Mouse (Mus musculus) small intestine, adult 2 months (tissue): ENCODE measurements around the gene Htatip2. TPM values are rescaled to one million over a fixed set of nuclear protein-coding genes. Genes with fewer than 3 reads are reported as not detected.

Source experiments
- H3K27ac ChIP-seq: fragments of 200-500 bp; 2 replicates; pipeline ENCODE4 v1.5.1; 2012; ENCODE audit warnings: low read depth, low read length, control low read depth, inconsistent platforms; ENCODE audit not compliant: insufficient read depth
- H3K27me3 ChIP-seq: fragments of 200-500 bp; 2 replicates; pipeline ENCODE4 v1.6.1; 2012; ENCODE audit warnings: mild to moderate bottlenecking, moderate library complexity, low read length, inconsistent platforms; ENCODE audit not compliant: control insufficient read depth, insufficient read depth
- H3K36me3 ChIP-seq: fragments of 200-500 bp; 2 replicates; pipeline ENCODE4 v1.6.1; 2012; ENCODE audit warnings: mild to moderate bottlenecking, low read length, control low read depth, inconsistent platforms; ENCODE audit not compliant: control insufficient read depth, insufficient read depth
- H3K4me1 ChIP-seq: fragments of 200-500 bp; 2 replicates; pipeline ENCODE4 v1.6.1; 2012; ENCODE audit warnings: low read length, inconsistent platforms, mixed read lengths; ENCODE audit not compliant: control insufficient read depth, insufficient read depth, insufficient read length
- H3K4me3 ChIP-seq: fragments of 200-500 bp; 2 replicates; pipeline ENCODE4 v1.5.1; 2012; ENCODE audit warnings: low read depth, mild to moderate bottlenecking, control low read depth, inconsistent platforms, low read length, moderate library complexity
- CTCF ChIP-seq: fragments of 200-500 bp; IDR thresholded peaks from 2 replicates; pipeline ENCODE4 v1.5.1; 2012; ENCODE audit warnings: low read depth, mild to moderate bottlenecking, control low read depth, inconsistent platforms, low read length, moderate library complexity, mixed read lengths; ENCODE audit not compliant: insufficient replicate concordance, insufficient read length; ENCODE audit errors: extremely low read depth
- POLR2A ChIP-seq: fragments of 200-500 bp; IDR thresholded peaks from 2 replicates; pipeline ENCODE4 v1.6.1; 2012; ENCODE audit warnings: low read depth, mild to moderate bottlenecking, control low read depth, inconsistent platforms, low read length, moderate library complexity
- WGBS: fragments of 180-500 bp; shearing (Covaris S2); methylation state at CpG from one replicate; pipeline ENCODE4 v1.1.7; 2018; 5-methylcytosine and 5-hydroxymethylcytosine counted together
- polyA plus RNA-seq: library from polyadenylated mRNA; depleted of rRNA; stranded (reverse); fragments of >200 nt; gene quantifications from 2 replicates; pipeline ENCODE4 v1.2.3, GENCODE M21; 2012

Htatip2 gene
- polyA plus RNA-seq, 1 experiment, result 8.0 TPM

DNA sequence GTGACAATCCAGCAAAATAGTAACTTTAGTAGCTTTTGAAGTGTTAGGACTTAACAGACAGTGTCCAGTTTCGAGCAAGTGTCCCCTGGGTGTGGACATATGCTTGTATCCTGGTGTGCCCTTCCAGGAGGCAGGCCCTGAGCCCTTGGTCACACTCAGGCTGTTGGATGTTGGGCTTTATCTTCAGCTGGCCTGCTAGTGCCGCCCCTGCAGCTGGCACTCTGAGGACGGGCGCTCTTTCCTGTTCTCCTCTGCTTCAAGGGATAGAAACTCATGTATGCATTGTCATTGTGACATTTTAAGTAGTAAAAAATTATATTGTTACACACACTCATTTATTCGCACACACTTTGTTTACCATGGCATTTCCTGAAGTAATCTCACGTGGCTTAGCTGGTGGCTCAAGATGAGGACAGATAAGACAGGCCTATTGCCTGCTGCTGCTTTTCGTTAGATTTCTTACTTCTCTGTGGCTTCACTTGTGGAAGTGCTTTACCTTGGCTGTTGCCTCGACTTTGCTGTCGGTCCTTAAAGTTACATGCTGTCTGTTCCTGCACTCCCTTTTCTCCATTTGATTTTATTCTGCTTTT lies 48.3 kb downstream of the Htatip2 start:
- no peaks in the 10 kb centered on the region for H3K27me3 ChIP-seq
- peaks cover 21% of the 10 kb centered on the region for H3K36me3 ChIP-seq
- H3K4me3 ChIP-seq, result no peak overlapping the region
- H3K4me1 ChIP-seq, result no peaks in the 10 kb centered on the region
- TF ChIP-seq CTCF (no peak), POLR2A (no peak)
- H3K27ac ChIP-seq, result no peak overlapping the region
- WGBS, result 75% methylated on average over 9 of the region's 9 CpGs

GRCm38 (mm10) chr7:49807846-49808622 lies 49.1 kb downstream of the Htatip2 start:
- H3K27ac ChIP-seq, result no peak overlapping the region
- WGBS, result 93% methylated on average over 17 of the region's 17 CpGs
- H3K36me3 ChIP-seq, result peaks cover 21% of the 10 kb centered on the region
- no peaks in the 10 kb centered on the region for H3K4me1 ChIP-seq
- H3K4me3 ChIP-seq, result no peak overlapping the region
- TF ChIP-seq CTCF (no peak), POLR2A (no peak)
- H3K27me3 ChIP-seq, result no peaks in the 10 kb centered on the region

GRCm38 (mm10) chr7:49809100-49809499 lies 50.2 kb downstream of the Htatip2 start:
- TF ChIP-seq CTCF (no peak), POLR2A (no peak)
- no peaks in the 10 kb centered on the region for H3K4me1 ChIP-seq
- no peaks in the 10 kb centered on the region for H3K27me3 ChIP-seq
- H3K4me3 ChIP-seq, result no peak overlapping the region
- no peak overlapping the region for H3K27ac ChIP-seq
- whole genome bisulfite sequencing, result 91% methylated on average over 6 of the region's 6 CpGs
- peaks cover 21% of the 10 kb centered on the region for H3K36me3 ChIP-seq

GRCm38 (mm10) chr7:49809562-49809961 lies 50.6 kb downstream of the Htatip2 start:
- Histone ChIP-seq H3K36me3 (peaks cover 21% of the 10 kb centered on the region), H3K27me3 (no peaks in the 10 kb centered on the region), H3K27ac (no peak overlapping the region), H3K4me1 (no peaks in the 10 kb centered on the region), H3K4me3 (no peak overlapping the region)
- TF ChIP-seq POLR2A, result no peak
- TF ChIP-seq CTCF, result no peak
- WGBS, result 80% methylated on average over 3 of the region's 3 CpGs

DNA sequence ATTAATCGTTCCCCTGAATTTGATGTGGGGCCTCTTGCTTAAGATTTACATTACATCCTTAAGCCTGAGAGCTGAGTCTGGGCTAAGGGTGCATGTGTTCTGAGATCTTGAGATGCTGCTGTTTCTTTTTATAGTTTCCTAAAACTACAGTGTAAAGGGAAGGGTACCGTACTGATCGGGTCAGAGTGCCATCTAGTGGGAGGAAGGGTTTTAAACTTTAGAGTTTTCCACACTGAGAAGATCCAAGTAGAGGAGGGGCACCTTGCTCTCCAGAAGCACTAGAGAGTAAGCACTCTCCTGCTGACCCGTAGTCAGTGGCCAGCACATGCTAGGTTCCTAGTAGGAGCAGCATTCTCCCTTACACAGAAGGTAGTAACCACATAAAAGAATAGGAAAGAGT lies 52.4 kb downstream of the Htatip2 start:
- TF ChIP-seq POLR2A (no peak), CTCF (no peak)
- peaks cover 18% of the 10 kb centered on the region for H3K36me3 ChIP-seq
- H3K27ac ChIP-seq, result no peak overlapping the region
- H3K4me1 ChIP-seq, result no peaks in the 10 kb centered on the region
- no peak overlapping the region for H3K4me3 ChIP-seq
- 57% methylated on average over 4 of the region's 4 CpGs for WGBS
- no peaks in the 10 kb centered on the region for H3K27me3 ChIP-seq

DNA sequence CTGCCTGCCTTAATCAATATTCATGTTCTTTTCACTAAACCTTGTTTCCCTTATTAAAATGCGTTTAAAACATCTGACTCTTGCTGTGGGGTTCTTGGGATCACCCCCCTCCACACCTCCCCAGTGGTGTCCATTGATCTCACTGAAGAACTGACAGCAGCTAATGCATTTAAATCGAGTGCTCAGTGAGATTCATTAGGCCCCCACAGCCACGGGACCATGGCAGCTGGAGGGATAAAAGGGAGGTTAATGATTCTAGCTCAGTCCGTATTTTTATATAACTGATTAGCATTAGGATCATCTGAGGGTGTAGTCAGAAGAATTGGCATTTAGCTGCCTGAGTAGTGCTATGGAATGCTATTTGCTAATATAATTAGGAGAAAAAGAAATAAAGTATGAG lies 60.5 kb downstream of the Htatip2 start:
- 82% methylated on average over 4 of the region's 4 CpGs for WGBS
- Histone ChIP-seq H3K27ac (no peak overlapping the region), H3K4me3 (no peak overlapping the region), H3K27me3 (no peaks in the 10 kb centered on the region), H3K4me1 (no peaks in the 10 kb centered on the region), H3K36me3 (peaks cover 18% of the 10 kb centered on the region)
- TF ChIP-seq CTCF, result no peak
- TF ChIP-seq POLR2A, result no peak

GRCm38 (mm10) chr7:49821370-49821769 lies 62.5 kb downstream of the Htatip2 start:
- TF ChIP-seq POLR2A (no peak), CTCF (no peak)
- H3K4me3 ChIP-seq, result no peak overlapping the region
- peaks cover 18% of the 10 kb centered on the region for H3K36me3 ChIP-seq
- whole genome bisulfite sequencing, result 95% methylated on average over 1 of the region's 1 CpGs
- no peaks in the 10 kb centered on the region for H3K27me3 ChIP-seq
- no peak overlapping the region for H3K27ac ChIP-seq
- no peaks in the 10 kb centered on the region for H3K4me1 ChIP-seq
